Mouse (Mus musculus): ENCODE results near the gene Hist1h2bh. TPM values are rescaled to one million over a fixed set of nuclear protein-coding genes. Genes with fewer than 3 reads are reported as not detected.
"Not testable (repeated sequence)": the region's sequence is repeated elsewhere in the genome, so short reads cannot be mapped to it uniquely, and the experiment has no call there.

Hist1h2bh gene
- polyA plus RNA-seq (2015; fragmentation: Nextera tagmentation; extraction: Ambion mirVana) = 1.0 and 1.5 TPM in 2 replicates

GRCm38 (mm10) chr13:23542999-23543607 is at the start of gene Hist1h2bh:
Gene Hist1h2bh, minus strand, starts transcription at chr13:23543392.
- WGBS = under 1% methylated on average over 35 of the region's 42 CpGs
- peak within 1 kb of the TSS; percentile 41; the same call in 1 of the 2 replicates for H3K9ac ChIP-seq

GRCm38 (mm10) chr13:23592614-23593013 is 49.4 kb upstream of the Hist1h2bh start:
- Histone ChIP-seq H3K27ac (peak overlapping the region; percentile 68; the same call in 1 of the 2 replicates), H3K4me3 (replicated peaks) (no peak overlapping the region), H3K9ac (no peak overlapping the region), H3K4me2 (no peak overlapping the region), H3K27me3 (replicated peaks) (no peaks in the 10 kb centered on the region), H3K4me1 (no peaks in the 10 kb centered on the region), H3K9me3 (no peaks in the 10 kb centered on the region), H3K36me3 (no peaks in the 10 kb centered on the region)
- whole genome bisulfite sequencing = 78% methylated on average over 7 of the region's 7 CpGs
- no peak for ATAC-seq (ENCODE audit: insufficient read depth, low FRiP score, low read depth)

More at GRCm38 (mm10) chr13:23542999-23543607, at the start of gene Hist1h2bh:
- not testable (repeated sequence) for H3K27me3 ChIP-seq (replicated peaks); H3K4me1 ChIP-seq; H3K9me3 ChIP-seq; H3K36me3 ChIP-seq
- H3K4me3 ChIP-seq (replicated peaks) = peak within 1 kb of the TSS; percentile 50
- H3K27ac ChIP-seq = peak within 1 kb of the TSS; percentile 95
- ATAC-seq (ENCODE audit: insufficient read depth, low FRiP score, low read depth) = peak; percentile 95
- peak within 1 kb of the TSS; percentile 65 for H3K4me2 ChIP-seq

GRCm38 (mm10) chr13:23591886-23592285 is 48.7 kb upstream of the Hist1h2bh start:
- H3K27ac ChIP-seq; H3K27me3 ChIP-seq (replicated peaks); H3K9me3 ChIP-seq; H3K9ac ChIP-seq; H3K4me2 ChIP-seq; H3K4me1 ChIP-seq; H3K36me3 ChIP-seq; H3K4me3 ChIP-seq (replicated peaks); ATAC-seq (ENCODE audit: insufficient read depth, low FRiP score, low read depth): not testable (repeated sequence)
- WGBS = 77% methylated on average over 7 of the region's 7 CpGs

- 92% methylated on average over 7 of the region's 7 CpGs for WGBS
- no peak for ATAC-seq (ENCODE audit: insufficient read depth, low FRiP score, low read depth)
These were observed 48.0 kb upstream of the Hist1h2bh start for GRCm38 (mm10) chr13:23591206-23591605.

GRCm38 (mm10) chr13:23586940-23587225 is 43.7 kb upstream of the Hist1h2bh start:
- WGBS = 0% methylated on average over 1 of the region's 1 CpGs
- no peak for ATAC-seq (ENCODE audit: insufficient read depth, low FRiP score, low read depth)
- H3K9ac ChIP-seq = peak overlapping the region; percentile 12; the same call in 1 of the 2 replicates
- H3K9me3 ChIP-seq = no peaks in the 10 kb centered on the region
- peak overlapping the region; percentile 32 for H3K4me3 ChIP-seq (replicated peaks)
- no peaks in the 10 kb centered on the region for H3K27me3 ChIP-seq (replicated peaks)
- H3K36me3 ChIP-seq = no peaks in the 10 kb centered on the region
- H3K4me2 ChIP-seq = peak overlapping the region; percentile 71
- peaks cover 9% of the 10 kb centered on the region; the same call in 1 of the 2 replicates for H3K4me1 ChIP-seq
- H3K27ac ChIP-seq = peak overlapping the region; percentile 96

More at GRCm38 (mm10) chr13:23591206-23591605, 48.0 kb upstream of the Hist1h2bh start:
- Histone ChIP-seq H3K4me3 (replicated peaks) (no peak overlapping the region), H3K36me3 (no peaks in the 10 kb centered on the region), H3K4me2 (no peak overlapping the region), H3K4me1 (peaks cover 3% of the 10 kb centered on the region; the same call in 1 of the 2 replicates), H3K9me3 (no peaks in the 10 kb centered on the region), H3K27ac (no peak overlapping the region), H3K27me3 (replicated peaks) (no peaks in the 10 kb centered on the region), H3K9ac (no peak overlapping the region)

- Histone ChIP-seq H3K36me3 (no peaks in the 10 kb centered on the region), H3K4me1 (peaks cover 10% of the 10 kb centered on the region; the same call in 1 of the 2 replicates), H3K27me3 (replicated peaks) (no peaks in the 10 kb centered on the region), H3K4me3 (replicated peaks) (peak overlapping the region; percentile 32), H3K9me3 (no peaks in the 10 kb centered on the region), H3K4me2 (peak overlapping the region; percentile 71), H3K9ac (peak overlapping the region; percentile 12; the same call in 1 of the 2 replicates), H3K27ac (peak overlapping the region; percentile 96)
- ATAC-seq (ENCODE audit: insufficient read depth, low FRiP score, low read depth) = no peak
- 1% methylated on average over 22 of the region's 22 CpGs for WGBS
These were observed 43.1 kb upstream of the Hist1h2bh start for GRCm38 (mm10) chr13:23586099-23586939.

GRCm38 (mm10) chr13:23585442-23586098 is 42.4 kb upstream of the Hist1h2bh start:
- WGBS = under 1% methylated on average over 32 of the region's 36 CpGs
- H3K4me2 ChIP-seq = peak overlapping the region; percentile 71
- H3K9me3 ChIP-seq; H3K27me3 ChIP-seq (replicated peaks); H3K36me3 ChIP-seq: not testable (repeated sequence)
- peak; percentile 86 for ATAC-seq (ENCODE audit: insufficient read depth, low FRiP score, low read depth)
- H3K4me3 ChIP-seq (replicated peaks) = peak overlapping the region; percentile 45
- H3K9ac ChIP-seq = peak overlapping the region; percentile 42
- H3K27ac ChIP-seq = peak overlapping the region; percentile 95
- H3K4me1 ChIP-seq = peaks cover 10% of the 10 kb centered on the region; the same call in 1 of the 2 replicates

GRCm38 (mm10) chr13:23585029-23585441 is 41.8 kb upstream of the Hist1h2bh start:
- Histone ChIP-seq H3K4me1 (peaks cover 10% of the 10 kb centered on the region; the same call in 1 of the 2 replicates), H3K36me3 (no peaks in the 10 kb centered on the region), H3K9me3 (no peaks in the 10 kb centered on the region), H3K4me2 (peak overlapping the region; percentile 71), H3K27ac (peak overlapping the region; percentile 95), H3K4me3 (replicated peaks) (peak overlapping the region; percentile 45), H3K9ac (peak overlapping the region; percentile 42), H3K27me3 (replicated peaks) (no peaks in the 10 kb centered on the region)
- ATAC-seq (ENCODE audit: insufficient read depth, low FRiP score, low read depth) = no peak
- WGBS = under 1% methylated on average over 21 of the region's 21 CpGs

- Histone ChIP-seq H3K9ac (no peak overlapping the region), H3K9me3 (no peaks in the 10 kb centered on the region), H3K36me3 (no peaks in the 10 kb centered on the region), H3K4me3 (replicated peaks) (peak overlapping the region; percentile 45; the same call in 1 of the 2 replicates), H3K4me2 (peak overlapping the region; percentile 71), H3K27ac (peak overlapping the region; percentile 95), H3K4me1 (peaks cover 10% of the 10 kb centered on the region; the same call in 1 of the 2 replicates), H3K27me3 (replicated peaks) (no peaks in the 10 kb centered on the region)
- no peak for ATAC-seq (ENCODE audit: insufficient read depth, low FRiP score, low read depth)
These were observed 41.1 kb upstream of the Hist1h2bh start for GRCm38 (mm10) chr13:23584331-23584730.

- H3K4me1 ChIP-seq = peaks cover 10% of the 10 kb centered on the region; the same call in 1 of the 2 replicates
- H3K4me2 ChIP-seq = no peak overlapping the region
- no peaks in the 10 kb centered on the region for H3K36me3 ChIP-seq
- ATAC-seq (ENCODE audit: insufficient read depth, low FRiP score, low read depth) = no peak
- no peaks in the 10 kb centered on the region for H3K9me3 ChIP-seq
- no peak overlapping the region for H3K9ac ChIP-seq
- H3K27ac ChIP-seq = peak overlapping the region; percentile 86
- H3K27me3 ChIP-seq (replicated peaks) = no peaks in the 10 kb centered on the region
- no peak overlapping the region for H3K4me3 ChIP-seq (replicated peaks)
These were observed 40.3 kb upstream of the Hist1h2bh start for GRCm38 (mm10) chr13:23583387-23584068.
